Mouse (Mus musculus) layer of hippocampus, adult 2 months (tissue): Measurements from ENCODE around the gene Igsf9b. TPM values are rescaled to one million over a fixed set of nuclear protein-coding genes. Genes with fewer than 3 reads are reported as not detected.

Source experiments
- DNase-seq, 2 experiments: peaks; one replicate each; pipeline ENCODE4 v3.0.0; 2022; ENCODE audit warnings: low spot score in 2 of 2
- H3K27ac ChIP-seq: fragments of 200-600 bp; 2 replicates; pipeline ENCODE4 v1.8.1; 2022
- H3K4me3 ChIP-seq: fragments of 200-600 bp; 2 replicates; pipeline ENCODE4 v1.8.1; 2022; ENCODE audit warnings: mild to moderate bottlenecking
- CTCF ChIP-seq: fragments of 200-600 bp; conservative IDR thresholded peaks from 2 replicates; pipeline ENCODE4 v1.8.1; 2022; ENCODE audit warnings: antibody characterized with exemption, mild to moderate bottlenecking, moderate library complexity
- total RNA-seq, 2 experiments: library from RNA; stranded (reverse); gene quantifications; 2 replicates each; pipeline ENCODE4 v1.2.3; 2021

Igsf9b gene
- total RNA-seq, 2 experiments from 2014 or later = 21.7 to 23.3 TPM

DNA sequence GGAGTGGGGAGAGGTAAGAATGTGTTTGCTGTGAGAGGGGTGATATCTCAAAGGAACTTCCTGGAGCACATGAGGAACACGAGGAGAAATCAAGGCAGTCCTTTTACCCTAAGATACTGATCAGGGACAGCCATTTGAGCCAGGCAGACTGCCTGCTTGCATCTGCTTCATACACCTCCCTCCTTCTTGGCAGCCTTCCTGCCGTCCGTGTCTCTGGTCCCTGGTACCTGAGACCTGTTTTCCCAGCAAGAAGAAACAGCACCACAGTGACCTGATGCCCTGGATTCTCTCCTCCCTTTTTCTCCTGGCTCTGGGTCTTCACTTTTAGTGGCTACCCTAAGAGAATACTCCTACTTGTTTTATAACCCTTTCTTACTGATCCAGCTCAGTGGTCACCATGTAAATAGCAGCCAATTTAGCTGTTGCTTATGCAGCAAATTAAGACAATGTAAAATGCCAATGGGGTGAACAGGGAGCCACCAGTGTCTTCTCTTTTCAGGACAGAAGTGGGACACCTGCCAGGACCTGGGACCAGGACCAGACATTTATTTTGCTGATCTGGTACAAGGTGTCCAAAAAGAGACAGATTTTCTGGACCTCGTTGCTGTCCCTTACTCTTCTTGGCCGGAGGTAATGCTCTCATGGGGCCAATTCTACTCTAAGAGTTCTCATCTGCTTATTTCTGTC, 21.5 kb upstream of the Igsf9b start:
- no peak overlapping the region for H3K27ac ChIP-seq
- DNase-seq = no peak
- TF ChIP-seq CTCF = no peak
- no peak overlapping the region for H3K4me3 ChIP-seq

DNA sequence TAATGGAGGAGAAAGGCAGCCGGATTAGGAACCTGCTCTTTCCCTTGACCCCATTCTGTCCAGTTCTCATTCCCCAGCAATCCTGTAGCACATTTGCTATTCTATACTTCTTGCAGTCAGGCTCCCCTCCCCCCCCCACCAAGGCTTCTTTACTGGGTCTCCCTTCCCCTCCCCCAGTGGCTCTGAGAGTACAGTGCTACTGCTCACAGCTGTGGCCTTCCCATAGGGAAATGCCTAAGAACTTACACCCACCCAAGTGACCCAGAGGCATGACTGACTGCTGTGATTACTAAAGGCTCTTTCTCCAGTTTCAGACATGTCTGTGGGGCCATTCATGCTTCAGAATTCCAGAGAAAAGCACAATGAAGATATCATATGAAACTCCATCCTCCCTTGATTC, 20.0 kb upstream of the Igsf9b start:
- no peak for TF ChIP-seq CTCF
- H3K4me3 ChIP-seq = no peak overlapping the region
- no peak overlapping the region for H3K27ac ChIP-seq
- DNase-seq = no peak

DNA sequence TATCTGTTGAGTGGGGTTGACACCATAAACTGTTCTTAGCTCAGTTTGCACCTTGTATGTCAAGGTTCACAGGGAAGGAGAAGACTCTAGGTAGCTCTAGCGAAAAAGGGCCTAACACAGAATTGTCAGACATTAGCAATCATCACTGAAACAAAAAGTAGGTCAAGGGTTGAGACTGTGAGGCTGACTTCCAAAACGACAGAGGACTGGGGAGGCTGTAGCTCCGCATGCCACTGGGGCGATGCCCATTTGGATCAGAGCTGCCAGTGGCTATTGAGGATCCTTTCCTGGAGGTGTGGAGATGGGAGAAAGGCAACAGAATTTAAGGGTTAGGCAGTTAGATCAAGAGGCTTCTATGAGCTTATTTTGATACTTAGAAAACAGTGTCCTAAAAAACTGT, 18.0 kb upstream of the Igsf9b start:
- Histone ChIP-seq H3K4me3 (no peak overlapping the region), H3K27ac (no peak overlapping the region)
- no peak for DNase-seq
- TF ChIP-seq CTCF = no peak

DNA sequence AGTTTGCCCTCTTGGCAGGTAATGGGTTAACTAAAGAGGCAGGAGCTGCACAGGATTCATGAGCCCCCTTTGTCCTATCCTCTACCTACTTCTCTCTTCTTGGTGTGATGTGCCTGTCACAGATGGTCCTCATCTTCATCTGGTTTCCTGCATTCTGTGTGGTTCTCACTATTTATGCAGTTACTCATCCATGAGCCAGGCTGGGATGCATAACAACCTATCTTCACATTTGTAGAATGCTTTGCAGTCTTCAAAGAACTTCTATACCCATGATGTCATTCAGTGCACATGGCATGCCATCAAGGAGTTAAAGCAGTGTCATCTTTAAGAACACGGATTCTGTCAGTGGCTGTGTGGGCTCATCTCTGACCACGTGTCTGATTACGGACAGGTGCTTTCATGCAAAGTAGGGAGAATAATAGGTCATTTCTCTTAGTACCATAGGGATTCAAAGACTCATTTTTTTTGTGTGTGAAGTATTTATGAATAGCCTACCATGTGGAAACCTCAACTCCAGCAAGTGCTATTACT, 13.2 kb upstream of the Igsf9b start:
- no peak for DNase-seq
- no peak overlapping the region for H3K4me3 ChIP-seq
- no peak for TF ChIP-seq CTCF
- no peak overlapping the region for H3K27ac ChIP-seq

DNA sequence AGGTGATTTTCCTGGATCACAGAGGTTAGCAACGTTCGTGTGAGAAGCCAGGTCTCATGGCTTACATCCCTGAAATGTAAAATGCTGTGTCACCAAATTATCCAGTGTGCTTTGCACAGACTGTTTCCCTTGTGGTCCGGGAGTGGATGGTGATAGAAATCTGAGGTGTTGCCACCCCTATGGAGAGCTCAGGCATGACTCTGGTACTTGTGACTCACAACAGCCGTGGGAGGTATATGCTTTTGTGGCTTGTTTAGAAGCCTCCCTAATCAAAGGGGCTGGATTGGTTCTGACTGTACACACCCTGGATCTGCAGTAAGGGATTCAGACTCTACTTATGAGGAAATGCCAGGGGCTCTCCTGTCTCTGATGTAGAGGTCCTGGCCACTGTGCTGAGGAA, 12.7 kb upstream of the Igsf9b start:
- no peak overlapping the region for H3K27ac ChIP-seq
- no peak for TF ChIP-seq CTCF
- no peak for DNase-seq
- no peak overlapping the region for H3K4me3 ChIP-seq

DNA sequence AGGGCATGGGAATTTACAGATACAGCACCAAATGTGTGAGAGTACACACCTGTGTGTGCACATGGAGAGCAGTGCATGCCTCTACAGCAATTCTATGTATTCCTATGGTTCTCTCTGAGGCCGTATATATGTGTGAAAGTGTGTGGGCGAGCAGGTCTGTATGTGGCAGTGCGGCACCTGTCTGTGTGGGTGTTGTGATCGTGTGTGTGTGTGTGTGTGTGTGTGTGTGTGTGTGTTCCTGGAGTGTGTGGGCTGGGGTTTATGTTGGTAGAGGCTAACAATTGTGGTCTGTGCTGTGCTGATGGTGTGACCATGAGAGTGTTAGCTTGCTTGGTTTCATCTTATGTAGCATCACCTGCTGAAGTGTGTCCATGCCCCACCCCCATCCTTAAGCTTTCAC, 12.1 kb upstream of the Igsf9b start:
- Histone ChIP-seq H3K27ac (no peak overlapping the region), H3K4me3 (no peak overlapping the region)
- DNase-seq = no peak
- TF ChIP-seq CTCF = no peak

DNA sequence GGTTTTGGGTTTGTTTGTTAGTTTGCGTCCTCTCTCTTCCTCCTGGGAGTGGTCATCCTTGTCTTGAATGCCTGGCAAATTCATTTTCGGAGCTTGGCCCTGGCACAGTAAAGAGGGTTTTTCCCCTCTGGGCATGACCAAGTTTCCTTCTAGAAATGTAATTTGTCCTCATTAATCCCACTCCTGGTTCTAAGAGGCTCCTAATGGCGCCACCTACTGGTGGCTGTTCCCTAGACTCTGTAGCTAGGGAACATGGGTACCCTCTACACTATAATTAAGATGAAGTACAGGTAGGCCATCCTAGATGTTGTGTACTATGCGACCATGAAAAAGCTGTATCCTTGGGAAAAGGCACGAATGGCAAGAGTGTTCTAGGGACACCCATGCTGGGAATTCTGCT, 11.6 kb upstream of the Igsf9b start:
- H3K4me3 ChIP-seq = no peak overlapping the region
- DNase-seq = no peak
- no peak overlapping the region for H3K27ac ChIP-seq
- peak; percentile 81 for TF ChIP-seq CTCF

DNA sequence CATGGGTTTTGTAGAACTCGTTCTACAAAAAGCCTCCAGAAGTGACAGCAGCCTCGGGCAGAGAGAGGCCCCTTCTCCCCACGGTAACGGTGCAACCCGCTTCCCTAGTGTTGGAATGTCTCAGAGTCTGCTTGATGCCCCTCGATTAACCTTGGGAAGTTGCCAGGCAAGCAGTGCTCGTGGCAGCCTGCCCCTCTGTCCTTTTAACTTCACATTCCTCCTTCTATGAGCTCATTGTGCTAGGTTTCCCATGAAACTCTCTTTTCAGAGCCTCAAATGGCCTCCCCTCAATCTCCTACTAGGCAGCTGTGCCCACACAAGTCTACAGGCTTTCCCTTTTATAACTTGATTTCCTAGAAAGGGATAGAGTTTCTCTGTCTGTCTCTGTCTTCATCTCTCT, 10.6 kb upstream of the Igsf9b start:
- no peak for TF ChIP-seq CTCF
- DNase-seq = no peak
- Histone ChIP-seq H3K4me3 (no peak overlapping the region), H3K27ac (no peak overlapping the region)

DNA sequence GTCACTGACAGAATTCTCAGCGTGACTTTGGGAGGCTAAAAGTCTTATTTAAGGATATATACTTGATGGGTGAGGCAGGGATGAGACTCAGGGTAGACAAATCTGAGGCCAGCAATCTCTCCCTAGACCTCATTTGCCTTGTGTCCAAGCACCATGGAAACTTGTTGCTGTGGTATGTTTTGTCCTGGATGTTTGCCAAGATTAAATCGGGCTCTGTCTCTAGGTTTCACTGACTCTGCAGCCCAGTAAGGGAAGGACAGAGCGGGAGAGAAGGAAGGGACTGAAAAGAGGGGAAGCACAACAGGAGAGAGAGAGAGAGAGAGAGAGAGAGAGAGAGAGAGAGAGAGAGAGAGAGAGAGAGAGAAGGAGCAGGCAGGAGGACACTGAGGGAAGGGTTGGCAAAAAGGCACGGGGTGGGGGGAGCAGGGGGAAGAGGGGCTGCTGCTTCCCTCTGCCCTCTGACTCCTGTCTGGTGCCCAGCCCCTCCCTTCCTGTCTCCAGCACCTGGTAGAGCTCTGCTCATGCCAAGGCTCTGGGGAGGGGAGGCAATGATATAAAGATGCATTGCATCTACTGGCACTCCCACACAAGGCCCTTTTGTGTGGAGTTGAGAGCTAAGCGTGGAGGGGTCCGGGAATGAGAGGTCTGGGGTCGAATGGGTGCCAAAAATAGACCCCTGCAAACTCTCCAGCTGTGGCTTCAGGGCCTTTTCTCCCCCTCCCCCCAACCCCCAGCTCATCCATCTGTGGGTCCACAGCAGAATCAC, 9.3 kb upstream of the Igsf9b start:
- DNase-seq = no peak
- Histone ChIP-seq H3K4me3 (no peak overlapping the region), H3K27ac (no peak overlapping the region)
- TF ChIP-seq CTCF = no peak

DNA sequence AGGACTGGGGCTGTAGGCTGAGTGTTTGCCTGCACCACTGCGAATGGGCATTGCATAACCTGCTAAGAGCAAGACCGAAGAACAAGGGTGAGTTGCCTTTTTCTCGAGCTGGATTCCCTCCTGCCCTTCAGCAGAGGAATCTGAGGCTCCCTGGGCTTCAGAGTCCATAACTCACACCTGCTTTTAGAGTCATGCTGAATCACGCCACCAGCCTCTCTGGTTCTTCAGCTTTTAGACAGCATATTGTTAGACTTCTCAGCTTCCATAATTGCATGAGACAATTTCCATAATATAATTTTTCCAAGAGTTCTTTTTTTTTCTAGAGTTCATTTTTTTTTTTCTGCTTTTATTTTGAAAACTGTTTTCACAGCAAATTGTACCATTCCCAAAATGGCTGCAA, 4.6 kb upstream of the Igsf9b start:
- Histone ChIP-seq H3K27ac (no peak overlapping the region), H3K4me3 (no peak overlapping the region)
- no peak for DNase-seq
- no peak for TF ChIP-seq CTCF

DNA sequence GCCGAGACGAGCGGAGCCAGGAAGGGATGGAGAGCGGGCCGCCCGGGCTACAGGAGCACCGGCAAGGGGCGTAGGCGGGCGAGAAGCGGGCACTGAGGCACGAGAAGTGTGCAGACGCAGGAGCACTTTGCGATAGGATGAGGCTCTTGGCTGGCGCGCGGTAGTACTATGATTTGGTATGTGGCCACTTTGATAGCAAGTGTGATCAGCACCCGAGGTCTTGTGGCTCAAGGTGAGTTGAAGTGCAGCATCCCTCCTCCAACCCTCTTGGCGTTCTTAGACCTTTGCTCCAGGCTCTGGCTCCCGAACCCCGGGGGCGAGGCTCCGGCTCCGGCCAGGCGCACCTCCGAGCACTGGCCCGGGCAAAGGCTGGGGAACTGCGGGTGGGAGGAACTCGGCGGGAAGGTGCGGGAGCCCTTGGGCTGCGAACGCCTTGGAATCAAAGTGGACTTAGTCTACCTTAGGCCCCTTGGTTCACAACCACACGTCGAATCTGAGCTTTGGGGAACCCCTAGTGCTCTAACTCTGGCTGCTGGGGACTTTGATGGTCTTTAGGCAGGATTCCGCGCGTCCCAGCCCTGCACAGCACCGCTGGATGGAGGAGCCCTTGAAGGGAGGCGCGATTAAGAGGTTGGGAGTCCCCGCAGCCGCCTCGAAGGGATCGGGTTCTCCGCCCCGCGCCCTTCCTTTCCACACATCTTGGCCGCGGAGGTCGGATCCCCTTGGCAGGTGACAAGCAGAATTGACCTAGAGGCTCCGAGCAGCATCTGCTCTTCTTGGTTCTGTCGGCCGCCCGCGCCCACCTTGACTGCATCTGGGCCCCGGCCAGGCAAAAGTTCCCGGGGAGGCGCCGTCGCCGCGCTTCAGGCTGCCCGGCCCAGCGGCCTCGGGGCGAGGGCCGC, 533 bp downstream of the Igsf9b start:
- Histone ChIP-seq H3K4me3 (peak overlapping the region; percentile 90), H3K27ac (peak overlapping the region; percentile 81)
- no peak for TF ChIP-seq CTCF
- DNase-seq = no peak

DNA sequence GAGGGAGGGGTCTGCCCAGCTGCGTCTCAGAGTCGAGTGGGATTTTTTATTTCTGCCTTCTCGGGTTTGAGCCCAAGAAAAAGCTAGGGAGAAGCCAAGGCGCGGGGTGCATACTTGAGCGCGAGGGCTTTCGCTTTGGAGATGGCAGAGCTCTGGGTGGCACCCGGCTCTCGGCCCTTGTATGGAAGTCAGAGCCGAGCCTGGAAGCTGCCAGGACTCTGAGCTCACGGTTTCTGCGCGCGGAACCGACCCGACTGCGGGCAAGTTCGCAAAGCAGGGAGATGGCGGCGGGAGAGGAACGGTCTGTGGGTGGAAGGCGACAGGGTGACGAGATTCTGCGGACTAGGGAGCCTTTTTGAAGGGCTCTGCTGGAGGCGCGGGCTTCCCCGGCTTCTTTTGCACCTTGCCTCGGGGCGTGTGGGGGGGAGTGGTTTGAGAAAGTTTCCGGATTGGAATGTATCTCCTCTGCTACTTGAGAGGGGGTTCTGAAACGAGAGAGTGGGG, 1.2 kb downstream of the Igsf9b start:
- no peak for DNase-seq
- TF ChIP-seq CTCF = no peak
- peak overlapping the region; percentile 81 for H3K27ac ChIP-seq
- peak overlapping the region; percentile 90 for H3K4me3 ChIP-seq

DNA sequence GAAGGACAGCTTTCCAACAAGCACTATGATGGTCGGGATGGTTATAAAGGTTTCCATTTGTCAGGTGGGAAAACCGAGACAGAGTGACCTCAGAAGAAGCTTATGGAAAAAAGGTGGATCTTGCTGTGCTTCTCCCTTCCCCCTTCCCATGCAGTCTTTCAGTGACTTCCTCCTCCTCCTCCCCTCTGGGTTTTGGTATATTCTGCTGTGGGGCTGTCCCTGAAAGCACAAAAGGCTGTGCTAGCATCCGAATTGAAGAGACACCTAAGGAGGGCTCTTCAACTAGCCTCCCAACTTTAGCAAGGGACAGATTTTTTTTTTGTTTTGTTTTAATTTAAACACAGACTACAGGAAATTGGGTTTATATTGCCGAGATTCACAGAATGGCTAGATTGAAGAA, 1.7 kb downstream of the Igsf9b start:
- H3K27ac ChIP-seq = peak overlapping the region; percentile 81; the same call in 1 of the 2 replicates
- DNase-seq = no peak
- TF ChIP-seq CTCF = no peak
- H3K4me3 ChIP-seq = peak overlapping the region; percentile 90
